Mouse (Mus musculus): ENCODE data around the gene Rap2a.

DNA sequence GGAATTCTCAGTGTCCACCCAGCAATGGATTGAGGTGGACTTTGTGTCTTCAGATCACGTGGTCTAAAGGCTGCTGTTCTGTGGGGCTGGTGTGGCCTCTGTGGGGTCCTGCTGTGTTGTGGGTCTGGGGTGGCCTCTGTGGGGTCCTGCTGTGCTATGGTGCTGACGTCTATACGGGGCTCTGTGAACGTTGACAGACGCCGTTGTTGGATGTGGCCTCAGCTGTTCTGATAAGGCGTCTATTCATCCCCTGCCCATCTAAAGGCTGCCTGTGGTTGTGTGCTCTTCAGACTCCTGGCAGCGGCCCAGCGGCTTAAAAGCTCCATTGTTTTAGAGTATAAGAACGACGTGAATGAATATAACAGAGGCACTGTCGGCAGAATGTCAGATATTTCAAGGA is 29.3 kb downstream of the Rap2a start:
- TF ChIP-seq CTCF (IDR thresholded peaks at IDR 0.05; ENCODE audit: borderline replicate concordance, extremely low read depth, insufficient read depth, insufficient read length): no peak
- no peak for TF ChIP-seq POLR2A (IDR thresholded peaks at IDR 0.05; ENCODE audit: borderline replicate concordance, extremely low read depth, insufficient read depth, insufficient read length, poor library complexity, severe bottlenecking)
